Mouse (Mus musculus): ENCODE measurements at regions not wholly inside any gene's neighbourhood (a gene's known extent, or its start where the extent isn't known, plus 50 kb on each side); places are given as distances from the start of the nearest gene placed in this dataset.
A peak's percentile ranks its signal among the peaks of the same experiment; 100 is the strongest.

GRCm38 (mm10) chrX:11443543-11443942 lies 115.9 kb downstream of the H2al1j start:
- Histone ChIP-seq H3K27me3 (ENCODE audit: low read depth, poor library complexity, severe bottlenecking) (peaks cover 98% of the 10 kb centered on the region), H3K4me1 (0 out of 2 replicates have a peak, but pooled peaks cover 5% of the 10 kb centered on the region), H3K36me3 (no peaks in the 10 kb centered on the region), H3K27ac (no peak overlapping the region), H3K9me3 (replicated peaks) (no peaks in the 10 kb centered on the region), H3K4me3 (no peak overlapping the region)
- WGBS = 55% methylated on average over 7 of the region's 7 CpGs
- DNase-seq (ENCODE audit: low spot score) = no peak

DNA sequence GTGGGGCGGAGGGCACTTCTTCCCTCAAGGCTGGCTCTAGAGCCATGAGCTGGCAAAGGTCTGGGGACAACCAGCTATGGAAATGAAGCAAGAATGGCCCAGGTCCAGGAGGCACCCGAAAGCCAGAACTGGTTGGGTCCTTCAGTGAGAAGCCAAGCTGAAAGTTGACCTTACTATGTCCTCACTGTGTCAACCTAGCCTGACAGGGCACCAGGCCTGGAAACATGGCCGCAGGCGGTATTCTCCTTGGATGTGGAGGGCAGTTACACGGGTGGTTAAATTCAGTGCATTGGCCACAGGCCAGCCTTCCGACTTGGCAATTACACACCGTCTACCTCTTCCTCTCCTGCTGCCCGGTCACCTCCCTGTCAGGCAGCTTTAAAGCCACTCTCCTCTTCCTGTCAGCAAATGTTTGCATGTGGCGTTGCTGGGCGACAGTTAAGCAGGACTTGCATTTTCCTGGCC lies 116.7 kb downstream of the H2al1j start:
- peaks cover 98% of the 10 kb centered on the region for H3K27me3 ChIP-seq (ENCODE audit: low read depth, poor library complexity, severe bottlenecking)

DNA sequence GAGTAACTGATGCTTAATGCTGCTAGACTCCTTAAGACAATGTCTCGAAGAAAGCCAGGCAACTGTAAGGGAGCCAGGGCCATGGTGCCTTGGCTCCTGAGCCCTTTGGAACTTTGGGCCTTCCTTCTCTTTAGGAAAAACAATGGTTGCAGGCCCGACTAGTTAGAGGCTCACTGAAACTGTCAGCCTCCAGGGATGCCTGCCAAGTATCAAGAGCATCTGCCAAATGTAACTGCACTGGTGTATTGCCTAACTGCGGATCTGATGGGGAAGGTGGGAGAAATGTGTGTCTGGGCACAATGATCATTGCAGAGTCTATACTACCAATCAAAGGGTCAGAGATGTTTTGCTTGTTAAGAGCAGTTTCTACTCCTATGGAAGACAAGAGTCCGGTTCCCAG lies 121.1 kb downstream of the H2al1j start:
- Histone ChIP-seq H3K4me3 (no peak overlapping the region), H3K9me3 (replicated peaks) (no peaks in the 10 kb centered on the region), H3K27me3 (ENCODE audit: low read depth, poor library complexity, severe bottlenecking) (peaks cover 98% of the 10 kb centered on the region), H3K27ac (no peak overlapping the region), H3K4me1 (peaks cover 5% of the 10 kb centered on the region; the same call in 1 of the 2 replicates), H3K36me3 (no peaks in the 10 kb centered on the region)
- no peak for DNase-seq (ENCODE audit: low spot score)
- 87% methylated on average over 4 of the region's 4 CpGs for WGBS

More for the DNA sequence above, 116.7 kb downstream of the H2al1j start:
- H3K4me1 ChIP-seq = 0 out of 2 replicates have a peak, but pooled peaks cover 5% of the 10 kb centered on the region
- WGBS = 72% methylated on average over 10 of the region's 10 CpGs
- H3K36me3 ChIP-seq = no peaks in the 10 kb centered on the region
- no peak overlapping the region for H3K4me3 ChIP-seq
- H3K27ac ChIP-seq = no peak overlapping the region
- DNase-seq (ENCODE audit: low spot score) = no peak
- H3K9me3 ChIP-seq (replicated peaks) = no peaks in the 10 kb centered on the region

DNA sequence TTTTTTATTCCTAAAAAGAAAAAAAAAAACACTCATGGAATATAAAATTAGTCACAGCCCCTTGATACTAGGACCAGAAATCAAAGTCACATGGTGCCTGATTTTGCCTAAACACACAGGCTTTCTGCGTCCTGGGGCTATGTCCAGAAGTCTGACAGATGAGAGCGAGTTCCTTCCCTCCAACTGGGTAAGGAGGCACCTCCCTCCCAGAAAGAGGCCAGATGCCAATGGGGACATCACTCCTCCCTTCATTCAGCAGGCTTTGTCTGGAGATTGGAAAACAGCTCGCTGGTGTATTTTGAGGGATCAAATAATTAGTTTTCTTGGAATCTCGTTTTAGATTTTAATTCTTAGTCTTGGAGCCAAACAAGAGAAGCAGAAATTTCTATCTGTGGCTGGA lies 130.9 kb downstream of the H2al1j start:
- WGBS = 69% methylated on average over 4 of the region's 4 CpGs
- Histone ChIP-seq H3K9me3 (replicated peaks) (no peaks in the 10 kb centered on the region), H3K27me3 (ENCODE audit: low read depth, poor library complexity, severe bottlenecking) (peaks cover 87% of the 10 kb centered on the region)

DNA sequence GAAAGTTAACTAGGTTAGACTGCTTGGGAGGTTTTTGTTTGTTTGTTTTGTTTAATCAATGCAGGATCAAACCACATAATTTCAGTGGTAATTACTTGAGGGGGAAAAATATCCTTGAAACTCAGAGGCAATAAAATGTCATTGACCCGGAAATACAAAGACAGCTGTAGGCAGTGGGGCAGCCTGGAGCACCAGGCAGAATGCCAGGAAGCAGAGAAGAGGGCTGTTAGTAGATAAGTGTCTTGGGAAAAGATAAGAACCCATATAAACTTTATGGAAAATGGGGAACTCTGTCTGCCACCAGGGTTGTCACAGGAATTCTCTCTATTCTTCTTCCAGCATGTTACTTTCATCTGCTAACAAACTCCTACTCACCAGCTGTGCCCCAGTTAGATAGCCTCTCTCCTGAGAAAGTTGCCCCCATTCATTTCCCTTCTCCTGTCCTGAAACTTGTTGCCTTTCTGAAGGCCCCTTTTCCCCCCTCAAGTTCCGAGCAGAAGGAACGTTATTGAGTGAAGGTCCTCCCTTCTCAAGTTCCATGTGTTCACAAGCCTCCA lies 136.4 kb downstream of the H2al1j start:
- H3K27me3 ChIP-seq (ENCODE audit: low read depth, poor library complexity, severe bottlenecking) = peaks cover 98% of the 10 kb centered on the region
- 63% methylated on average over 3 of the region's 3 CpGs for WGBS
- no peak for DNase-seq (ENCODE audit: low spot score)

More for the DNA sequence above, 130.9 kb downstream of the H2al1j start:
- DNase-seq (ENCODE audit: low spot score) = no peak
- Histone ChIP-seq H3K27ac (no peak overlapping the region), H3K36me3 (no peaks in the 10 kb centered on the region), H3K4me3 (no peak overlapping the region), H3K4me1 (no peaks in the 10 kb centered on the region)

DNA sequence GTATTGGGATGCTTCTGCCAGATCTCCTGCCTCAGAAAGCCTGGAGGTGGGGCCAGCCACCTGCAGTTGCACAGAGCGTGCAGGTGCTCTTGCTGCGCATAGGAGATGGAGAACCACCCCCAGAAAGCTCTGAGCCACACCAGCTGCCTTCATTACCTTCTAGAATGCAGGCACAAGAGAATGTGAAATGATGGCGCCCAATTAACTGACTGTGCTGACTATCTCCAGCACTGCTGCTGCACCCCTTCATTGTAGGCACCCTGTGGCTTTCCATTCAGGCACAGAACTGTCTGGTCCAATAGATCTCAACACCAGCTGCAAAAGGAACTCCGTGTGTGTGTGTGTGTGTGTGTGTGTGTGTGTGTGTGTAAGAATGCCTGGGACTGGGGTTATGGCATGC lies 138.6 kb downstream of the H2al1j start:
- no peak overlapping the region for H3K4me3 ChIP-seq
- H3K27ac ChIP-seq = no peak overlapping the region
- peaks cover 95% of the 10 kb centered on the region for H3K27me3 ChIP-seq (ENCODE audit: low read depth, poor library complexity, severe bottlenecking)
- no peaks in the 10 kb centered on the region for H3K4me1 ChIP-seq
- no peaks in the 10 kb centered on the region for H3K36me3 ChIP-seq
- no peaks in the 10 kb centered on the region for H3K9me3 ChIP-seq (replicated peaks)
- 70% methylated on average over 4 of the region's 4 CpGs for WGBS
- DNase-seq (ENCODE audit: low spot score) = no peak

More for the DNA sequence above, 136.4 kb downstream of the H2al1j start:
- no peaks in the 10 kb centered on the region for H3K9me3 ChIP-seq (replicated peaks)
- no peaks in the 10 kb centered on the region for H3K36me3 ChIP-seq
- H3K4me1 ChIP-seq = no peaks in the 10 kb centered on the region
- no peak overlapping the region for H3K4me3 ChIP-seq
- H3K27ac ChIP-seq = no peak overlapping the region

- H3K9me3 ChIP-seq (replicated peaks) = no peaks in the 10 kb centered on the region
- H3K4me1 ChIP-seq = peaks cover 10% of the 10 kb centered on the region
- no peaks in the 10 kb centered on the region for H3K36me3 ChIP-seq
- peaks cover 76% of the 10 kb centered on the region for H3K27me3 ChIP-seq (ENCODE audit: low read depth, poor library complexity, severe bottlenecking)
- DNase-seq (ENCODE audit: low spot score) = peak; percentile 35
- H3K4me3 ChIP-seq = no peak overlapping the region
- H3K27ac ChIP-seq = no peak overlapping the region
- WGBS = 42% methylated on average over 16 of the region's 16 CpGs
These were observed 152.2 kb downstream of the H2al1j start for GRCm38 (mm10) chrX:11479696-11480339.

DNA sequence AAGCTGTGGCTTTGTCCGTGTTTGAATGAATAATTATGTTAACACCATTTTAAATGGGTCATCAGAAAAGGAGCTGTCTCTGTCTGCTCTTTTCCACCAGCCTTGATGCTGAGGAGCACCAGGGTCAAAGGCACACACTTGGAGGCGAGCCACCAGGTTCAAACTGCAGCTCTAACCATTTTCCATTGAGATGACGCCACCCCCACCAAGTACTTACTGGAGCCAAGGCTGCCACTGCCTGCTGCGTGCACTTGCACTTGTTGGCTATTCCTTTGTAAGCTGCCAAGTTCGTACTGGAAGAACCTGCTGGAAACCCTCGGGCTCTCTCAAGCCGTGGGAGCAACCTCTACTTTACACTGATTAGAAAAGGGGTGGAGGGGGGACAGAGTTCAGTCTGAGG lies 154.5 kb downstream of the H2al1j start:
- 85% methylated on average over 7 of the region's 7 CpGs for WGBS
- H3K27ac ChIP-seq = no peak overlapping the region
- DNase-seq (ENCODE audit: low spot score) = no peak
- peaks cover 86% of the 10 kb centered on the region for H3K27me3 ChIP-seq (ENCODE audit: low read depth, poor library complexity, severe bottlenecking)
- H3K9me3 ChIP-seq (replicated peaks) = no peaks in the 10 kb centered on the region
- H3K4me1 ChIP-seq = peaks cover 10% of the 10 kb centered on the region
- H3K36me3 ChIP-seq = no peaks in the 10 kb centered on the region
- H3K4me3 ChIP-seq = no peak overlapping the region

- DNase-seq (ENCODE audit: low spot score) = no peak
- peaks cover 12% of the 10 kb centered on the region for H3K4me1 ChIP-seq
- no peaks in the 10 kb centered on the region for H3K9me3 ChIP-seq (replicated peaks)
- WGBS = 71% methylated on average over 2 of the region's 2 CpGs
- no peak overlapping the region for H3K4me3 ChIP-seq
- no peaks in the 10 kb centered on the region for H3K36me3 ChIP-seq
- H3K27me3 ChIP-seq (ENCODE audit: low read depth, poor library complexity, severe bottlenecking) = peaks cover 98% of the 10 kb centered on the region
- H3K27ac ChIP-seq = no peak overlapping the region
These were observed 159.0 kb downstream of the H2al1j start for GRCm38 (mm10) chrX:11486588-11486987.

- H3K36me3 ChIP-seq = no peaks in the 10 kb centered on the region
- peaks cover 98% of the 10 kb centered on the region for H3K27me3 ChIP-seq (ENCODE audit: low read depth, poor library complexity, severe bottlenecking)
- peaks cover 20% of the 10 kb centered on the region for H3K4me1 ChIP-seq
- DNase-seq (ENCODE audit: low spot score) = no peak
- H3K4me3 ChIP-seq = no peak overlapping the region
- no peak overlapping the region for H3K27ac ChIP-seq
- WGBS = 66% methylated on average over 5 of the region's 5 CpGs
- H3K9me3 ChIP-seq (replicated peaks) = no peaks in the 10 kb centered on the region
These were observed 160.3 kb downstream of the H2al1j start for GRCm38 (mm10) chrX:11487876-11488275.

- no peak overlapping the region for H3K27ac ChIP-seq
- peaks cover 31% of the 10 kb centered on the region for H3K4me1 ChIP-seq
These were observed 162.6 kb downstream of the H2al1j start for GRCm38 (mm10) chrX:11490146-11490693.

DNA sequence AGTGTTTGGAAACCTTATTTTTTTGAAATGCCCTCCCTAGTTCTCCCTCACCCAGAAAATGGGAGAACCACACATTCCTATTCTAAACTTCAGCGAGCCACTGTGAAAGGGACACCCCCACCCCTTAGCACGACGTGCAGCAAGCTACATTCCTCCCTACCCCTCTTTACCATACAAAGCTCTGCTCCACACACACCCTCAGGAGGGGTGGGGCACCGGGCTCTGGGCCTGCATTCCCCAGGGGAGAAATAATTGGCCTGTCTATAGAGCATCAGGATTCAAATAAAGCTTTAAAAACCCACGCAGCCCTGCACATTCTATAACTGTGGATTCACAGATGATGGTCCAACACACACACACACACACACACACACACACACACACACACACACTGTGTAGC lies 163.6 kb downstream of the H2al1j start:
- no peaks in the 10 kb centered on the region for H3K36me3 ChIP-seq
- no peak for DNase-seq (ENCODE audit: low spot score)
- WGBS = 36% methylated on average over 5 of the region's 5 CpGs
- peaks cover 31% of the 10 kb centered on the region for H3K4me1 ChIP-seq
- no peaks in the 10 kb centered on the region for H3K9me3 ChIP-seq (replicated peaks)
- no peak overlapping the region for H3K27ac ChIP-seq
- H3K4me3 ChIP-seq = no peak overlapping the region
- peaks cover 99% of the 10 kb centered on the region for H3K27me3 ChIP-seq (ENCODE audit: low read depth, poor library complexity, severe bottlenecking)

More at GRCm38 (mm10) chrX:11490146-11490693, 162.6 kb downstream of the H2al1j start:
- Histone ChIP-seq H3K9me3 (replicated peaks) (no peaks in the 10 kb centered on the region), H3K36me3 (no peaks in the 10 kb centered on the region), H3K27me3 (ENCODE audit: low read depth, poor library complexity, severe bottlenecking) (peaks cover 98% of the 10 kb centered on the region), H3K4me3 (no peak overlapping the region)
- whole genome bisulfite sequencing = 67% methylated on average over 5 of the region's 5 CpGs
- DNase-seq (ENCODE audit: low spot score) = no peak

- H3K4me3 ChIP-seq = peak overlapping the region; percentile 36
- peaks cover 99% of the 10 kb centered on the region for H3K27me3 ChIP-seq (ENCODE audit: low read depth, poor library complexity, severe bottlenecking)
- DNase-seq (ENCODE audit: low spot score) = peak; percentile 34
- 17% methylated on average over 31 of the region's 32 CpGs for WGBS
- H3K9me3 ChIP-seq (replicated peaks) = no peaks in the 10 kb centered on the region
- no peaks in the 10 kb centered on the region for H3K36me3 ChIP-seq
- H3K4me1 ChIP-seq = peaks cover 31% of the 10 kb centered on the region
- peak overlapping the region; percentile 19; the same call in 1 of the 2 replicates for H3K27ac ChIP-seq
These were observed 164.2 kb downstream of the H2al1j start for GRCm38 (mm10) chrX:11491676-11492391.

All from limb, embryonic 10.5 days (tissue).